Mouse (Mus musculus) myocyte (in vitro differentiated cells): ENCODE measurements at regions not wholly inside any gene's neighbourhood (a gene's known extent, or its start where the extent isn't known, plus 50 kb on each side); places are given as distances from the start of the nearest gene placed in this dataset.

ENCODE experiments used
- CEBPB ChIP-seq: IDR thresholded peaks from 2 replicates; pipeline ENCODE4 v1.6.1; 2011; ENCODE audit warnings: mild to moderate bottlenecking, moderate library complexity; ENCODE audit not compliant: poor library complexity, insufficient read depth, severe bottlenecking
- E2F4 ChIP-seq: IDR thresholded peaks from one replicate; pipeline ENCODE4 v1.6.1; 2011; ENCODE audit warnings: mild to moderate bottlenecking, control low read depth, moderate library complexity; ENCODE audit not compliant: insufficient read depth
- MAX ChIP-seq: IDR thresholded peaks from one replicate; pipeline ENCODE4 v1.6.1; 2011; ENCODE audit warnings: low read depth, mild to moderate bottlenecking, control low read depth
- MYOD1 ChIP-seq, 3 experiments: IDR thresholded peaks; one replicate each; pipeline ENCODE4 v1.6.1; 2011; ENCODE audit warnings: control low read depth in 2 of 3, low read depth in 2 of 3, mild to moderate bottlenecking in 2 of 3, moderate library complexity in 1 of 3; ENCODE audit not compliant: insufficient read length in 2 of 3, control insufficient read depth in 1 of 3
- MYOG ChIP-seq, 3 experiments: IDR thresholded peaks; one replicate each; pipeline ENCODE4 v1.6.1; 2011; ENCODE audit warnings: control low read depth in 2 of 3, low read depth in 2 of 3, mild to moderate bottlenecking in 2 of 3; ENCODE audit not compliant: insufficient read length in 2 of 3, control insufficient read depth in 1 of 3, insufficient read depth in 1 of 3
- POLR2A ChIP-seq: IDR thresholded peaks from one replicate; pipeline ENCODE4 v1.6.1; 2011; ENCODE audit warnings: low read depth, mild to moderate bottlenecking, control low read depth, moderate library complexity; ENCODE audit not compliant: insufficient read length
- POLR2AphosphoS2 ChIP-seq: IDR thresholded peaks from one replicate; pipeline ENCODE4 v1.6.1; 2011; ENCODE audit warnings: low read depth, control low read depth; ENCODE audit not compliant: insufficient read length
- REST ChIP-seq: IDR thresholded peaks from one replicate; pipeline ENCODE4 v1.6.1; 2011; ENCODE audit warnings: mild to moderate bottlenecking, control low read depth, moderate library complexity; ENCODE audit not compliant: insufficient read depth, insufficient read length
- SRF ChIP-seq: IDR thresholded peaks from one replicate; pipeline ENCODE4 v1.6.1; 2011; ENCODE audit warnings: low read depth; ENCODE audit not compliant: control insufficient read depth, insufficient read length
- TCF12 ChIP-seq: IDR thresholded peaks from one replicate; pipeline ENCODE4 v1.6.1; 2011; ENCODE audit warnings: mild to moderate bottlenecking, control low read depth; ENCODE audit not compliant: poor library complexity, insufficient read depth, severe bottlenecking
- TCF3 ChIP-seq: IDR thresholded peaks from one replicate; pipeline ENCODE4 v1.6.1; 2011; ENCODE audit warnings: low read depth, control low read depth; ENCODE audit not compliant: insufficient read length
- USF1 ChIP-seq: IDR thresholded peaks from one replicate; pipeline ENCODE4 v1.6.1; 2011; ENCODE audit warnings: low read depth, mild to moderate bottlenecking, control low read depth, moderate library complexity

DNA sequence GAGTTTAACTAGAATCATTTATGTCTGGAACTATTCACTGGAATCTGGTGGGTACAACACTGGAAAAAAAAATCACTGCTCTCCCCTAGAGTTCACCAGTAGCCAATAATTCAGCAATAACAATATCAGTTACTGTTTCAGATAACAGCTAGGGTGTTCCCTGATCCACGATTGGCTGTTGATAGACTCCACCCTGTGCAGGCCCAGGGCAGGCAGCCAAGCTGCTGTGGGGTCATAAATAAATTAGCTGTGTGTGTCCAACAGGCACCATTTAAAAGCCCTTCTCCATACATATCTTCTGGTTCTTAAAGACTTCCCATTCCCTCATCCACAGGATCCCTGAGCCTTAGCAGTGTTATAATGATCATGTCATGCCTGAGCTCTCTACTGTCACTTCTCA lies 83.4 kb upstream of the Tas2r134 start:
- TF ChIP-seq MAX = no peak
- TF ChIP-seq USF1 = no peak
- no peak for TF ChIP-seq POLR2A
- no peak for TF ChIP-seq POLR2AphosphoS2
- no peak for TF ChIP-seq SRF
- no peak for TF ChIP-seq E2F4
- no peak for TF ChIP-seq REST
- no peak for TF ChIP-seq TCF12
- TF ChIP-seq CEBPB = no peak
- no peak for TF ChIP-seq MYOD1 (IDR thresholded peaks at IDR 0.05; ENCODE audit: control insufficient read depth in 1 of 3, insufficient read length in 2 of 3, low read depth in 2 of 3)
- TF ChIP-seq MYOG (IDR thresholded peaks at IDR 0.05; ENCODE audit: control insufficient read depth in 1 of 3, insufficient read depth in 1 of 3, insufficient read length in 2 of 3, low read depth in 2 of 3) = no peak
- TF ChIP-seq TCF3 = no peak
